Mouse (Mus musculus) megakaryocyte, embryonic 14.5 days (primary cell): ENCODE results near the gene Msrb2.

Experiments used
- FLI1 ChIP-seq: IDR thresholded peaks from 2 replicates; pipeline ENCODE4 v1.6.1; 2012; ENCODE audit warnings: low read length, inconsistent platforms, mixed read lengths
- GATA1 ChIP-seq: IDR thresholded peaks from 3 replicates; pipeline ENCODE4 v1.6.1; 2012; ENCODE audit warnings: mixed read lengths, low read length, inconsistent platforms, borderline replicate concordance

DNA sequence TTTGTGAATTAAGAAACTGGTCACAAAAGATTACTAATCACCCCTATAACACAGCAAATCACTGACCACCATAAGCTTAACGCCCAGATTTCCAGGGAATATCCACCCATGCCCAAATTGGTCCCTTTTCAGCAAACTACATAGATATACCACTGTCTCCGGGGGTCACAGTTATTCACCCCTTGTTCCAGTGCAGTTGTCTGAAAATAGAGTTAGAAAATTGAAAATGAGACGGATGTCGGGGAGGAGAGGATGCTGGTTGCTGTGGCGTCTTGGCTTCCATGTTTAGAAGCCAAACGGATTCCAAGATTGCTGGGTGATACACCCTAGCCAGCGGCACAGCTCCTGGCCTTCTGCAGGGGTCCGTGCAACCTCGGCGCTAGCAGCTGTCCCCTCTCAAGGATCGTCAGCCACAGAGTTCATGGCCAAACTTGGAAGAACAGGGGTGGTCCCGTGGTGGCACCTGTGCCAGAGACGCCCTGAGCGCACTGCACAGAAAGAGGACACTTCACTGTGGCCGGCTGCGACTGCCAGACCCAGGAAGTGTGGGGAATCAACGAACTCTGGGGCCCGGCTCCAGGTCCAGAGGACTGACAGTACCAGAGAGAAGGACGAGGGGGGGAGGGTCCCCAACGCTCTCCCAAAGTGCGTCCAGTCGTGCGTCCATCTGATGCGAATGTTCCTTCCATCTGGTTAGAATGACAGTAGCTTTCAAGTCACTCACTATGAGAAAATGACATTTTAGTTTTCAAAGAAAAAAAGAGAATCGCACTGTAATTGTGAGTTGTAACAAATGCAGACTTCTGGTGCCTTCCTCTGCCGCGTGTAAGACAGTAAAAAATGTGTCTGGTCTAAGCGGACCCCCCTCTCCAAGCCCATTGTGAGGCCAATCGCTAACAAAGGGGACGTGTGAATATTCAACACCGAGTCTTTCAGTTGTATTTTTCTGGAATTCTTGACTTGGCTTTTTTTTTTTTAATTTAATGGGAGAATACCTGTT lies 58.8 kb downstream of the Msrb2 start:
- no peak for TF ChIP-seq GATA1
- no peak for TF ChIP-seq FLI1
